Mouse (Mus musculus): ENCODE data around the gene Ap4b1. TPM values are rescaled to one million over a fixed set of nuclear protein-coding genes. Genes with fewer than 3 reads are reported as not detected.
A peak's percentile ranks its signal among the peaks of the same experiment; 100 is the strongest.

Gene Ap4b1
- polyA plus RNA-seq (2014; fragmentation: Nextera tagmentation; extraction: Ambion mirVana): 22.1 and 22.8 TPM in 2 replicates

- peak; percentile 95 for ATAC-seq (replicated peaks; ENCODE audit: low FRiP score)
- Histone ChIP-seq H3K4me2 (ENCODE audit: low read depth, low read length, severe bottlenecking) (peak within 1 kb of the TSS; percentile 69), H3K9ac (ENCODE audit: low read length) (peak within 1 kb of the TSS; percentile 85), H3K27ac (ENCODE audit: low read depth, low read length) (peak within 1 kb of the TSS; percentile 79), H3K4me3 (ENCODE audit: low read depth, low read length) (peak within 1 kb of the TSS; percentile 77), H3K36me3 (ENCODE audit: control insufficient read depth, insufficient read depth, low read length) (no peaks in the 10 kb centered on the region; the same call in 1 of the 2 replicates), H3K4me1 (replicated peaks; ENCODE audit: control insufficient read depth, insufficient read depth, low read length) (peaks cover 7% of the 10 kb centered on the region; the same call in 1 of the 2 replicates), H3K27me3 (ENCODE audit: control insufficient read depth, insufficient read depth, low read length) (no peaks in the 10 kb centered on the region), H3K9me3 (ENCODE audit: control insufficient read depth, low read length) (no peaks in the 10 kb centered on the region)
- WGBS: under 1% methylated on average over 57 of the region's 70 CpGs
- peak; percentile 97 for DNase-seq (ENCODE audit: low spot score)
Measured at GRCm38 (mm10) chr3:103808891-103809798, at the start of gene Ap4b1, which contains the start of the genes Dclre1b and Gm43064. Gene Ap4b1, plus strand, starts transcription at chr3:103809520. Gene Dclre1b, minus strand, starts transcription at chr3:103809444. Gene Gm43064, plus strand, starts transcription at chr3:103809573.

DNA sequence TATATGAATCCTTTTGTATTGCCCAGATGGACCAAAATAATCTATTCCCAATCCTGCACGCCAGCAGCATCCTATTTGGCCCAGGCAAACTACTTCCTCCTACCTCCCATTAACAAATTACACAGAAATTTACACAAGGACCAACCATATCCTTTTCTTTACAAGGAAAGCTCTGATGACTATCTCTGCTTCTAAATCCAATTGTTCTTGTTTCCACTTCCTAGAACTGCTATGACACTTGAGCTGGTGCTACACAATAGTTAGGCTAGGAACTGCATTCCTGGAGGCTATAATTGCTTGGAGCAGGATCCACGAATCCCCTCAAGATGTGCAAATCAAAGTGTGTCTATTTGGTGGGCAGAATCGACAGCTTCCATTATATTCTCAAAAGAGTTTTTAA, 42.5 kb upstream of the Ap4b1 start:
- Histone ChIP-seq H3K9ac (ENCODE audit: low read length) (no peak overlapping the region), H3K36me3 (ENCODE audit: control insufficient read depth, insufficient read depth, low read length) (no peaks in the 10 kb centered on the region), H3K4me3 (ENCODE audit: low read depth, low read length) (no peak overlapping the region), H3K9me3 (ENCODE audit: control insufficient read depth, low read length) (no peaks in the 10 kb centered on the region), H3K4me1 (replicated peaks; ENCODE audit: control insufficient read depth, insufficient read depth, low read length) (no peaks in the 10 kb centered on the region), H3K27me3 (ENCODE audit: control insufficient read depth, insufficient read depth, low read length) (no peaks in the 10 kb centered on the region), H3K27ac (ENCODE audit: low read depth, low read length) (no peak overlapping the region), H3K4me2 (ENCODE audit: low read depth, low read length, severe bottlenecking) (no peak overlapping the region)
- DNase-seq (ENCODE audit: low spot score): no peak
- 74% methylated on average over 3 of the region's 3 CpGs for WGBS
- no peak for ATAC-seq (replicated peaks; ENCODE audit: low FRiP score)

DNA sequence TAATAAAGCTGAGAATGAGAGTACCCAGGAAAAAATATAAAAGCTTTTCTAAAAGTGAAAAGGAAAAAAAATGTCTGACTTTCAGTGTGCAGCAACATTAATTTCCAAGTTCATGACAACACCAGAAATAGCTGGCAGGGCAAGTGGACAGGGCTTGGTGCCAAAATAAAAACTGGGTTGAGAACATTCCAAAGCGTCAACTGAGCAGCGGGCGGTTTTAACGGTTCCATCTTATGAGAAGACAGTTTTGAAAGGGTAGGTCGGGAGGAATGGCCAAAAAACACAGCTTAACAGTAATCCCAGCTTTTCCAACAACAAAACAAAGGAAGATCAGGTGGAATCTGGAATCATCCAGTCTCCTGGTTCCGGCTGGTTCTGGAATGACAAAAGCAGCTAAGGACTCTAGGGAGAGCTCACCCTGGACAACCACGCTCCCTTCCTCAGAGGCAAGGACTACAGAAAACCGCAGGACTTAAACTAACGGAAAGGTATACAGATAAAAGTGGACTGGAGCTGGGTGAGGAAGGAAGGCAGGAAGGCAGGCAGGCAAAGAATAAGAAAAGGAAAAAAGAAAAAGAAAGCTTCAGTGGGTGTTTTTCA, 37.7 kb upstream of the Ap4b1 start:
- H3K27me3 ChIP-seq (ENCODE audit: control insufficient read depth, insufficient read depth, low read length): no peaks in the 10 kb centered on the region
- H3K4me1 ChIP-seq (replicated peaks; ENCODE audit: control insufficient read depth, insufficient read depth, low read length): no peaks in the 10 kb centered on the region
- no peak overlapping the region for H3K27ac ChIP-seq (ENCODE audit: low read depth, low read length)
- H3K36me3 ChIP-seq (ENCODE audit: control insufficient read depth, insufficient read depth, low read length): no peaks in the 10 kb centered on the region; the same call in 1 of the 2 replicates
- H3K4me3 ChIP-seq (ENCODE audit: low read depth, low read length): no peak overlapping the region
- H3K9me3 ChIP-seq (ENCODE audit: control insufficient read depth, low read length): no peaks in the 10 kb centered on the region
- DNase-seq (ENCODE audit: low spot score) (no peak), ATAC-seq (replicated peaks; ENCODE audit: low FRiP score) (no peak)
- WGBS: 84% methylated on average over 9 of the region's 9 CpGs
- no peak overlapping the region for H3K9ac ChIP-seq (ENCODE audit: low read length)
- H3K4me2 ChIP-seq (ENCODE audit: low read depth, low read length, severe bottlenecking): no peak overlapping the region

DNA sequence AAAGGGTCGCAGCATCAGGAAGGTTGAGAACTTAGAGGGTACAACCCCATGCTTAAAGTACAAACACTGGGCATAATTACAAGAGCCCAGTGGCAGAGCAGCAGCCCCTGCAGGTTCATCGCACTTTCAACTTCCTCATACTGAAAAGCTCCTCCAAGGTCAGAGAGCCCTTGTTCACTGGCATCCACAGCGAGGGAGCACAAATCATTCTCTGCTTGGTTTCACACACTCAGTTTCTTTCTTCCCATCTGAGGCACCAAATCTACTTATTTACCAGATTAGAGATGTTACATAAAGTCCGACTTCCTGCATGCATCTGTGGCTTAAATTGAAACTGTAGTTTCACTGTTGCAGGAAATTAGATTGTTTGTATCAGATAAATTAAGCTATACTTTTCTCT, 36.5 kb upstream of the Ap4b1 start:
- no peak for DNase-seq (ENCODE audit: low spot score)
- no peak overlapping the region for H3K4me3 ChIP-seq (ENCODE audit: low read depth, low read length)
- no peaks in the 10 kb centered on the region; the same call in 1 of the 2 replicates for H3K36me3 ChIP-seq (ENCODE audit: control insufficient read depth, insufficient read depth, low read length)
- H3K4me2 ChIP-seq (ENCODE audit: low read depth, low read length, severe bottlenecking): no peak overlapping the region
- no peak overlapping the region for H3K9ac ChIP-seq (ENCODE audit: low read length)
- H3K27ac ChIP-seq (ENCODE audit: low read depth, low read length): no peak overlapping the region
- ATAC-seq (replicated peaks; ENCODE audit: low FRiP score): no peak
- H3K4me1 ChIP-seq (replicated peaks; ENCODE audit: control insufficient read depth, insufficient read depth, low read length): no peaks in the 10 kb centered on the region
- 84% methylated on average over 4 of the region's 4 CpGs for WGBS
- no peaks in the 10 kb centered on the region for H3K9me3 ChIP-seq (ENCODE audit: control insufficient read depth, low read length)
- H3K27me3 ChIP-seq (ENCODE audit: control insufficient read depth, insufficient read depth, low read length): no peaks in the 10 kb centered on the region

GRCm38 (mm10) chr3:103773508-103773907, 35.8 kb upstream of the Ap4b1 start:
- Histone ChIP-seq H3K9ac (ENCODE audit: low read length) (no peak overlapping the region), H3K27ac (ENCODE audit: low read depth, low read length) (no peak overlapping the region), H3K4me2 (ENCODE audit: low read depth, low read length, severe bottlenecking) (no peak overlapping the region), H3K27me3 (ENCODE audit: control insufficient read depth, insufficient read depth, low read length) (no peaks in the 10 kb centered on the region), H3K4me3 (ENCODE audit: low read depth, low read length) (no peak overlapping the region), H3K9me3 (ENCODE audit: control insufficient read depth, low read length) (no peaks in the 10 kb centered on the region), H3K4me1 (replicated peaks; ENCODE audit: control insufficient read depth, insufficient read depth, low read length) (no peaks in the 10 kb centered on the region), H3K36me3 (ENCODE audit: control insufficient read depth, insufficient read depth, low read length) (no peaks in the 10 kb centered on the region; the same call in 1 of the 2 replicates)
- DNase-seq (ENCODE audit: low spot score) (no peak), ATAC-seq (replicated peaks; ENCODE audit: low FRiP score) (no peak)
- WGBS: 82% methylated on average over 3 of the region's 3 CpGs

DNA sequence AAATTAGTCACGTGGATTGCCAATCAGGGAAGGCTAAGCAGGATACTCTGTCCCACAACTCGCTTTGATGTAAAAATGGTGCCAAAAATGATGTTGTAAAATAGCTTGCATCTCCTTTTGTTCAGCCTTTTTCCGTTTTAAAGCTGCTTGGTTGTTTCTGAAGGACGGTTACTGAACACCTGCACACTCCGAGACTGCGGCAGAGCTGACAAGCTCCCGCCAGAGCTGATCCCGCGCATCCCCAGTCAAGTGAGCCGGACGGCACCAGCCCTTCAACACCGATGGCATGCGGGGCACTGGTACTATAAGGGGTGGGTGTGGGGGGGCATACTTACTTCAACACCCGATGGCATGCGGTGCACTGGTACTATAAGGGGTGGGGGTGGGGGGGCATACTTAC, 35.3 kb upstream of the Ap4b1 start:
- no peaks in the 10 kb centered on the region for H3K4me1 ChIP-seq (replicated peaks; ENCODE audit: control insufficient read depth, insufficient read depth, low read length)
- WGBS: 90% methylated on average over 15 of the region's 15 CpGs
- no peaks in the 10 kb centered on the region for H3K27me3 ChIP-seq (ENCODE audit: control insufficient read depth, insufficient read depth, low read length)
- no peaks in the 10 kb centered on the region for H3K9me3 ChIP-seq (ENCODE audit: control insufficient read depth, low read length)
- no peak overlapping the region for H3K4me2 ChIP-seq (ENCODE audit: low read depth, low read length, severe bottlenecking)
- no peaks in the 10 kb centered on the region; the same call in 1 of the 2 replicates for H3K36me3 ChIP-seq (ENCODE audit: control insufficient read depth, insufficient read depth, low read length)
- H3K4me3 ChIP-seq (ENCODE audit: low read depth, low read length): no peak overlapping the region
- no peak overlapping the region for H3K27ac ChIP-seq (ENCODE audit: low read depth, low read length)
- ATAC-seq (replicated peaks; ENCODE audit: low FRiP score): no peak
- no peak overlapping the region for H3K9ac ChIP-seq (ENCODE audit: low read length)
- DNase-seq (ENCODE audit: low spot score): no peak

DNA sequence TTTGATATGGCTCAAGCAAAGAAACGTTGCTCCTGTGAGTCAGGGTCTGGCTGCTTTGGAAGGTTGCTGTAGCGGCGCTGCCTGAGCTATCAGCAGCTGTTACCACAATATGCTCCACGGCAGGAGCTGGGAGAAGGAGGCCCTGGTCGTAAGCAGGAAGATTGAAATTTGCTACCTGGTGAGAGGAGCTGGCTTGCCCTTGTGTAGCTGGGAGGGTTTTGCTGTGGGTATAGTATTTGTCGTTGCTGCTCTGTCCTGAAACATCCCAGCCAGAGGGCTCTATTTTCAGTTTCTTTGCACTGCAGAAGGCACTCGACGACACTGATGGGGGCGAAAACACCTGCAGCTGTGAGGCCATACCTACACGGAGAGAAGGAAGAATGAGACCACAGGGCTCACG, 31.4 kb upstream of the Ap4b1 start:
- Histone ChIP-seq H3K4me1 (replicated peaks; ENCODE audit: control insufficient read depth, insufficient read depth, low read length) (no peaks in the 10 kb centered on the region), H3K4me3 (ENCODE audit: low read depth, low read length) (no peak overlapping the region), H3K27ac (ENCODE audit: low read depth, low read length) (no peak overlapping the region), H3K9me3 (ENCODE audit: control insufficient read depth, low read length) (no peaks in the 10 kb centered on the region), H3K9ac (ENCODE audit: low read length) (no peak overlapping the region), H3K36me3 (ENCODE audit: control insufficient read depth, insufficient read depth, low read length) (no peaks in the 10 kb centered on the region; the same call in 1 of the 2 replicates), H3K4me2 (ENCODE audit: low read depth, low read length, severe bottlenecking) (no peak overlapping the region), H3K27me3 (ENCODE audit: control insufficient read depth, insufficient read depth, low read length) (no peaks in the 10 kb centered on the region)
- no peak for ATAC-seq (replicated peaks; ENCODE audit: low FRiP score)
- DNase-seq (ENCODE audit: low spot score): no peak
- WGBS: 92% methylated on average over 11 of the region's 11 CpGs

DNA sequence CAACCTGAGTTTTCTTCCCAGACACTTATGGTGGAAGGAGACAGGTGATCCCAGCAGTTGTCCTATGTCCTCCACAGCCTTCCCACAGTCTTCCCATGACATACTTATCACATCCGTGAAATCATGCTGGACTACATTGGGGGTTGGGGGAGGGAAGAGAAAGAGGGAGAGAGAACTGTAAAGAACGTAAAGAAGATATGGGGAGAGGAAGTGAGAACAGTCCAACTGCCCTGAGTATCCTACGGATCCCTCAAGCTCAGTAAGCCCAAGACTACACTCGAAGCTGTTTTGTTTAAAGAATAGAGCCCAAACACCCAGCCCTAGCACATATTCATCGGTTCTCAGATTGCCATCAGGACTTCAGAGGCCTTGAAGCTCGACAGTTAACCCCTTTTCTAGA, 30.7 kb upstream of the Ap4b1 start:
- DNase-seq (ENCODE audit: low spot score) (no peak), ATAC-seq (replicated peaks; ENCODE audit: low FRiP score) (no peak)
- H3K4me1 ChIP-seq (replicated peaks; ENCODE audit: control insufficient read depth, insufficient read depth, low read length): no peaks in the 10 kb centered on the region
- no peaks in the 10 kb centered on the region for H3K9me3 ChIP-seq (ENCODE audit: control insufficient read depth, low read length)
- no peak overlapping the region for H3K4me2 ChIP-seq (ENCODE audit: low read depth, low read length, severe bottlenecking)
- 87% methylated on average over 6 of the region's 6 CpGs for WGBS
- H3K9ac ChIP-seq (ENCODE audit: low read length): no peak overlapping the region
- H3K27ac ChIP-seq (ENCODE audit: low read depth, low read length): no peak overlapping the region
- H3K4me3 ChIP-seq (ENCODE audit: low read depth, low read length): no peak overlapping the region
- H3K27me3 ChIP-seq (ENCODE audit: control insufficient read depth, insufficient read depth, low read length): no peaks in the 10 kb centered on the region
- H3K36me3 ChIP-seq (ENCODE audit: control insufficient read depth, insufficient read depth, low read length): no peaks in the 10 kb centered on the region; the same call in 1 of the 2 replicates

Measured in forebrain, embryonic 11.5 days (tissue).